Mouse (Mus musculus): Measurements from ENCODE around the gene Kif6. TPM values are rescaled to one million over a fixed set of nuclear protein-coding genes. Genes with fewer than 3 reads are reported as not detected.

Gene Kif6
- polyA plus RNA-seq, 1 experiment from 2014 or later, result 1.2 TPM

GRCm38 (mm10) chr17:49756862-49757261, 141.9 kb downstream of the Kif6 start:
- Histone ChIP-seq H3K9ac (ENCODE audit: low read length) (no peak overlapping the region), H3K36me3 (ENCODE audit: control insufficient read depth, insufficient read depth, low read length) (no peaks in the 10 kb centered on the region), H3K4me2 (ENCODE audit: low read depth, low read length) (no peak overlapping the region), H3K27me3 (ENCODE audit: control insufficient read depth, insufficient read depth, low read length) (no peaks in the 10 kb centered on the region), H3K4me1 (ENCODE audit: control insufficient read depth, insufficient read depth, low read length) (0 out of 2 replicates have a peak, but pooled peaks cover 3% of the 10 kb centered on the region), H3K9me3 (replicated peaks; ENCODE audit: control insufficient read depth, low read length) (no peaks in the 10 kb centered on the region), H3K4me3 (replicated peaks; ENCODE audit: low read length) (no peak overlapping the region), H3K27ac (ENCODE audit: low read length) (peak overlapping the region; percentile 18; the same call in 1 of the 2 replicates)
- WGBS, result 65% methylated on average over 19 of the region's 19 CpGs
- peak; percentile 89 for ATAC-seq (ENCODE audit: insufficient read depth, low FRiP score)

DNA sequence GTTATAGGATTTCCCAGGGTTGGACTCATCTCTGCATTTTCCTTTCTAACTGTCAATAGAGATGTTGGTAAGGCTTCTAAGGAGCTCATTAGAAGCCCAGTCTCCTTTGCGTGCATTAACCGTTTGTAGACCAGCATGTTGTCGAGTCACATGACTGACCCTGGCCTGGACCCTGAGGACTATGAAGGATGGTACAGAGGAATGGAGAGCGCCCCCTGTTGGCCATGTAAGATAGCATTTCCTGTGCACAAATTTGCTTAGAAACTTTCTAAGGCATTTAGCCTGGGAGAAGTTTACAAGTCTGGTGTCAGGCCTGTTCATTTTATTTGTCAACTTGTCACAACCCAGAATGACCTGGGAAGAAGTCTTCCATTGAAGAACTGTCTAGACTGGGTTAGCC, 144.1 kb downstream of the Kif6 start:
- Histone ChIP-seq H3K4me1 (ENCODE audit: control insufficient read depth, insufficient read depth, low read length) (0 out of 2 replicates have a peak, but pooled peaks cover 3% of the 10 kb centered on the region), H3K4me3 (replicated peaks; ENCODE audit: low read length) (no peak overlapping the region), H3K36me3 (ENCODE audit: control insufficient read depth, insufficient read depth, low read length) (no peaks in the 10 kb centered on the region), H3K4me2 (ENCODE audit: low read depth, low read length) (no peak overlapping the region), H3K27ac (ENCODE audit: low read length) (no peak overlapping the region), H3K27me3 (ENCODE audit: control insufficient read depth, insufficient read depth, low read length) (no peaks in the 10 kb centered on the region), H3K9ac (ENCODE audit: low read length) (no peak overlapping the region), H3K9me3 (replicated peaks; ENCODE audit: control insufficient read depth, low read length) (no peaks in the 10 kb centered on the region)
- ATAC-seq (ENCODE audit: insufficient read depth, low FRiP score), result no peak
- 74% methylated on average over 4 of the region's 4 CpGs for WGBS

- Histone ChIP-seq H3K4me3 (replicated peaks; ENCODE audit: low read length) (no peak overlapping the region), H3K9me3 (replicated peaks; ENCODE audit: control insufficient read depth, low read length) (no peaks in the 10 kb centered on the region), H3K27me3 (ENCODE audit: control insufficient read depth, insufficient read depth, low read length) (no peaks in the 10 kb centered on the region), H3K27ac (ENCODE audit: low read length) (no peak overlapping the region), H3K36me3 (ENCODE audit: control insufficient read depth, insufficient read depth, low read length) (no peaks in the 10 kb centered on the region), H3K4me1 (ENCODE audit: control insufficient read depth, insufficient read depth, low read length) (0 out of 2 replicates have a peak, but pooled peaks cover 2% of the 10 kb centered on the region), H3K4me2 (ENCODE audit: low read depth, low read length) (no peak overlapping the region), H3K9ac (ENCODE audit: low read length) (no peak overlapping the region)
- ATAC-seq (ENCODE audit: insufficient read depth, low FRiP score), result no peak
- WGBS, result 76% methylated on average over 11 of the region's 11 CpGs
These were observed 146.3 kb downstream of the Kif6 start for GRCm38 (mm10) chr17:49761260-49761659.

DNA sequence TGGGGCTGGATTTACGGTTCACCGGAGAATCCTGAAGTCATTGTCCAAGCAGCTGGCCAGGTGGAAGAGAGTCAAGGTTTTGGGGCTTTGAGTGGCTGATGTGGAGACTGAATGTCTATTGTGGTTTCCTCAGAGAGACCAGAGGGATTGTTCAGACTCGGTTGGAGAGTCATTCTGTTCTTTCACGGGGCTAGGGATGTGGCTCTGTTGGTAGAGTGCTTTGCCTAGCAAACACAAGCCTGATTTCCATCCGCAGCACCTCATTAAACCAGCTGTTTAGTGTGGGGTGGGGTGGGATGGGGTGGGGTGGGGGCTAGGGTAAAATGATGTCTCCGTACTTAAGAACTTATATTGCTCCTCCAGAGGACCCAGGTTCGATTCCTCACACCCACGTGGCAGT, 146.9 kb downstream of the Kif6 start:
- Histone ChIP-seq H3K4me2 (ENCODE audit: low read depth, low read length) (no peak overlapping the region), H3K27me3 (ENCODE audit: control insufficient read depth, insufficient read depth, low read length) (no peaks in the 10 kb centered on the region), H3K27ac (ENCODE audit: low read length) (no peak overlapping the region), H3K9me3 (replicated peaks; ENCODE audit: control insufficient read depth, low read length) (no peaks in the 10 kb centered on the region), H3K4me3 (replicated peaks; ENCODE audit: low read length) (no peak overlapping the region), H3K9ac (ENCODE audit: low read length) (no peak overlapping the region), H3K4me1 (ENCODE audit: control insufficient read depth, insufficient read depth, low read length) (no peaks in the 10 kb centered on the region), H3K36me3 (ENCODE audit: control insufficient read depth, insufficient read depth, low read length) (no peaks in the 10 kb centered on the region)
- ATAC-seq (ENCODE audit: insufficient read depth, low FRiP score), result no peak
- 84% methylated on average over 8 of the region's 8 CpGs for WGBS

DNA sequence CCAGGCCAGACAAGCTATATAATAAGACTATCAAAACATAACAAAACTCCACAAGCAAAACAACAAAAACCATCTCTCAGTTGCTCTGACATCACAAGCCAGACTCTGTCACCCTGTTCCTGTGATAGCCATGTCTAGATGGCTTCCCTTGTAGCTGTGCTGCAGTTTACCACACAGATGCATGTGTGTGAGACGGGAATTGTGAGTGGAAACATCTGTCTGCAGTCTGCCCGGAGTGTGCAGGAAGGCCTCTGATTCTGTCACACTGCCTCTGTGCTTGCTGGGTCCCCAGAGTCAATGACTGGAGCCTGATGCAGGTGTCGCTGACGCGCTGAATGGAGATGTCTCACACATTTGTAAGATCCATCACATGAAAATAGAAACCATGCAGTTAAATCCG, 150.0 kb downstream of the Kif6 start:
- Histone ChIP-seq H3K36me3 (ENCODE audit: control insufficient read depth, insufficient read depth, low read length) (no peaks in the 10 kb centered on the region), H3K4me1 (ENCODE audit: control insufficient read depth, insufficient read depth, low read length) (no peaks in the 10 kb centered on the region), H3K4me3 (replicated peaks; ENCODE audit: low read length) (no peak overlapping the region), H3K9ac (ENCODE audit: low read length) (no peak overlapping the region), H3K27me3 (ENCODE audit: control insufficient read depth, insufficient read depth, low read length) (no peaks in the 10 kb centered on the region), H3K27ac (ENCODE audit: low read length) (no peak overlapping the region), H3K9me3 (replicated peaks; ENCODE audit: control insufficient read depth, low read length) (no peaks in the 10 kb centered on the region), H3K4me2 (ENCODE audit: low read depth, low read length) (no peak overlapping the region)
- no peak for ATAC-seq (ENCODE audit: insufficient read depth, low FRiP score)
- WGBS, result 74% methylated on average over 6 of the region's 6 CpGs

- Histone ChIP-seq H3K36me3 (ENCODE audit: control insufficient read depth, insufficient read depth, low read length) (no peaks in the 10 kb centered on the region), H3K9me3 (replicated peaks; ENCODE audit: control insufficient read depth, low read length) (no peaks in the 10 kb centered on the region), H3K27me3 (ENCODE audit: control insufficient read depth, insufficient read depth, low read length) (no peaks in the 10 kb centered on the region), H3K4me3 (replicated peaks; ENCODE audit: low read length) (no peak overlapping the region), H3K27ac (ENCODE audit: low read length) (no peak overlapping the region), H3K4me2 (ENCODE audit: low read depth, low read length) (no peak overlapping the region), H3K4me1 (ENCODE audit: control insufficient read depth, insufficient read depth, low read length) (no peaks in the 10 kb centered on the region), H3K9ac (ENCODE audit: low read length) (no peak overlapping the region)
- ATAC-seq (ENCODE audit: insufficient read depth, low FRiP score), result no peak
- 54% methylated on average over 10 of the region's 10 CpGs for WGBS
These were observed 152.9 kb downstream of the Kif6 start for GRCm38 (mm10) chr17:49767717-49768370.

DNA sequence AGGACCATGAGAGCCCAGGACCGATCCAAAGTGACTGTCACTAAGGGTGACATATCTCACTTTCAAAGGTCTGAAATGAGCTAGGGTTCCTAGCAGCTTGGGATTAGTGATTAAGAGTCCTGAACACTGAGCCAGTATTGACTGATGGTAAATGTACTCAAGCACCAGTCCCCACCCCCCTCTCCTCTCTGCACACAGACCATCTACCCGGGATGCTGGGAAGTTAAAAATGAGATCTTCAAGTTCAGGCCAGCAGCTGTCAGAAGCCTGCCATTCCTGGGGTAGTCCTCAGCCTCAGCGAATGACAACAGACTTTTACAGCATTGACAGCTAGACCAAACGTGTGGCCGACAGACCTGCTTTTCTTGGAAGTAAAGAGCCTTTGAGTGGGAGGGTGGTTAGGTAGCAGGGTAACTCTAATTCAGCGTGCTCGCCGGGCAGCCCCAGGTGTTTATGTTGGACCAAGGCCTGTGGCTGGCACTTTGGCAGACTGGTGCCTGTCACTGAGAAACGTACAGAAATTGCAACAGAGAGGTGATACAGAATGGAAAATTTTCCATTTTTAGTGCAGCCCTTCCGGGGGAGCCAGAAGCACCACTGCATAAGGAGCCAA, 156.9 kb downstream of the Kif6 start:
- Histone ChIP-seq H3K4me2 (ENCODE audit: low read depth, low read length) (no peak overlapping the region), H3K4me1 (ENCODE audit: control insufficient read depth, insufficient read depth, low read length) (0 out of 2 replicates have a peak, but pooled peaks cover under 1% of the 10 kb centered on the region), H3K27me3 (ENCODE audit: control insufficient read depth, insufficient read depth, low read length) (no peaks in the 10 kb centered on the region), H3K9ac (ENCODE audit: low read length) (no peak overlapping the region), H3K9me3 (replicated peaks; ENCODE audit: control insufficient read depth, low read length) (no peaks in the 10 kb centered on the region), H3K27ac (ENCODE audit: low read length) (no peak overlapping the region), H3K4me3 (replicated peaks; ENCODE audit: low read length) (no peak overlapping the region), H3K36me3 (ENCODE audit: control insufficient read depth, insufficient read depth, low read length) (no peaks in the 10 kb centered on the region)
- no peak for ATAC-seq (ENCODE audit: insufficient read depth, low FRiP score)
- 46% methylated on average over 10 of the region's 10 CpGs for WGBS

DNA sequence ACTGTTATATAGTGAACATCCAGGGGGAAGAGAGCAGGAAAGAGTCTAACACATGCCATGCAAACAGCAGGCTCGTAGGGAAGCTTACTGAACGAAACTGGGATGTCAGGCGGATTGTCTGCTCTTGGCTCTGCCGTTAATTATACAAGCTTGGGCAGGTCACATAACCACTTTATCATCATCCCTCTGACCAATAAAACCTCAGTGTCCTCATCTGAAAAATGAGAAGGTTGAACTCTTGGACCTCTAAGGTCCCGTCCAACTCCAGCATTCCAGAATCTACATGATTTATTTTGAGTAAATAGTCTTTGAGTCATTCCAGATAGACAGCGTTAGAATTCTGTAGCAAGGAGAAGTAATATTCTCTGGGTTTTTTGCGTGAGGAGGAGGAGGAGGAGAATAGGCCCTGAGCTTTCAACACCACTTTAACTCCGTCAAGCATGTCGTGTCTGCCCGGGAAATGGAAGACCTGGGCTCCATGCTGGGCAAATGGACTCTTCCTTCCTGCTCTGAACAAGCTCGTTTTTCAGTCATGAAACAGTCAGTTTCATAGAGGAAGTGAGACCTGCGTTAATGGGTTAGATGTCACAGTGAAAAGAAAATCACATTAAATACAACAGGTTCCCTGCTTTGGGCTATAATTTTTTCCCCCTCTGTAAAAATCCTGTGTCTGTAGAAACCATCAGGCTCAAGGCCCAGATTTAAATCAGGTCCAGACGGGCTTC, 162.3 kb downstream of the Kif6 start:
- H3K4me3 ChIP-seq (replicated peaks; ENCODE audit: low read length), result no peak overlapping the region
- H3K9ac ChIP-seq (ENCODE audit: low read length), result no peak overlapping the region
- no peak overlapping the region for H3K4me2 ChIP-seq (ENCODE audit: low read depth, low read length)
- no peaks in the 10 kb centered on the region for H3K36me3 ChIP-seq (ENCODE audit: control insufficient read depth, insufficient read depth, low read length)
- H3K27me3 ChIP-seq (ENCODE audit: control insufficient read depth, insufficient read depth, low read length), result no peaks in the 10 kb centered on the region
- 0 out of 2 replicates have a peak, but pooled peaks cover 7% of the 10 kb centered on the region for H3K4me1 ChIP-seq (ENCODE audit: control insufficient read depth, insufficient read depth, low read length)
- WGBS, result 37% methylated on average over 13 of the region's 13 CpGs
- H3K9me3 ChIP-seq (replicated peaks; ENCODE audit: control insufficient read depth, low read length), result no peaks in the 10 kb centered on the region
- no peak overlapping the region for H3K27ac ChIP-seq (ENCODE audit: low read length)
- no peak for ATAC-seq (ENCODE audit: insufficient read depth, low FRiP score)

DNA sequence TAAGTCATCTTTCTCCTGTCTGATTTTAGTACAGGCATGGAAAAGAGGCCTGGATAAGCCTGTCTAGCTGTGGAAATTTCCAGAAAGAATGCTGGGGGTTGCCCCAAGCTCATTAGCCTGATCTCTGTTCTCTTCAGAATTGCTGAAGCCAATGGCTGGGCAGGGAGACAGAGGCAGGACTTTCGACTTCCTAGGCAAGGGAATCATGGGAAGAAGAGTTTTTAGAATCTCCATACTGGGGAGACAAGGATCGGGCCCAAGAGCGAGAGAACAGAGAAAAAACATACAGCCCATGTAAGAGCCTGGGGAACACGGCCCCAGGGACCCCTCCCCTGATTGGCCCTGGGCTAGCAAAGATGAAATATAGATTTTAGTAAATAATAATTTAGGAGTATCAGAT, 164.1 kb downstream of the Kif6 start:
- H3K4me2 ChIP-seq (ENCODE audit: low read depth, low read length), result no peak overlapping the region
- H3K36me3 ChIP-seq (ENCODE audit: control insufficient read depth, insufficient read depth, low read length), result no peaks in the 10 kb centered on the region
- 82% methylated on average over 4 of the region's 4 CpGs for WGBS
- no peak overlapping the region for H3K4me3 ChIP-seq (replicated peaks; ENCODE audit: low read length)
- no peak for ATAC-seq (ENCODE audit: insufficient read depth, low FRiP score)
- no peak overlapping the region for H3K27ac ChIP-seq (ENCODE audit: low read length)
- H3K9me3 ChIP-seq (replicated peaks; ENCODE audit: control insufficient read depth, low read length), result no peaks in the 10 kb centered on the region
- 0 out of 2 replicates have a peak, but pooled peaks cover 7% of the 10 kb centered on the region for H3K4me1 ChIP-seq (ENCODE audit: control insufficient read depth, insufficient read depth, low read length)
- H3K27me3 ChIP-seq (ENCODE audit: control insufficient read depth, insufficient read depth, low read length), result no peaks in the 10 kb centered on the region
- H3K9ac ChIP-seq (ENCODE audit: low read length), result no peak overlapping the region
